Mouse (Mus musculus): ENCODE results near the gene Map2k4.

The Map2k4 gene

GRCm38 (mm10) chr11:65712754-65713306 is 75.3 kb downstream of the Map2k4 start:
- no peak for DNase-seq (ENCODE audit: low read depth, low spot score)

GRCm38 (mm10) chr11:65706784-65707183 is 81.3 kb downstream of the Map2k4 start:
- DNase-seq (ENCODE audit: low read depth, low spot score) = peak; percentile 26

- DNase-seq (ENCODE audit: low read depth, low spot score) = no peak
Measured at GRCm38 (mm10) chr11:65706176-65706575, 81.9 kb downstream of the Map2k4 start.

DNA sequence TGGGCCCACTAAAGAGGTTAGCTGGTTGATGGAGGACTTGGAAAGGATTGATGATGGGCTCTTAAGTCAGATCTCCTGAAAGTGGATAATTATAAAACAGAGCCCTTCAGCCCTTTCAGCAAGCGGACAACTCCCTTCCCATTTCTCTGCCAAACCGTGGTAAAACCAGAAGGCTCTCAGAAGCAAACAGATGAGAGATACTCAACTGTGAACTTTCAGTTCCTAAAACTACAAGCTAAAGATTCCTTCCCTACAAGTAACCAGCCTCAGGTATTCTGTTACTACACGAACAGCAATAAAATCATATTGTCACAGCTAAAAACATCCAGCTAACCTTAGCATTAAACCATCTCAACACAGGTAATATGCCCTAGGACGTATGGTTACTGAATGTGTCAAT is 83.2 kb downstream of the Map2k4 start:
- no peak for DNase-seq (ENCODE audit: low read depth, low spot score)

GRCm38 (mm10) chr11:65678824-65679402 is 109.2 kb downstream of the Map2k4 start:
- DNase-seq (ENCODE audit: low read depth, low spot score) = no peak

DNA sequence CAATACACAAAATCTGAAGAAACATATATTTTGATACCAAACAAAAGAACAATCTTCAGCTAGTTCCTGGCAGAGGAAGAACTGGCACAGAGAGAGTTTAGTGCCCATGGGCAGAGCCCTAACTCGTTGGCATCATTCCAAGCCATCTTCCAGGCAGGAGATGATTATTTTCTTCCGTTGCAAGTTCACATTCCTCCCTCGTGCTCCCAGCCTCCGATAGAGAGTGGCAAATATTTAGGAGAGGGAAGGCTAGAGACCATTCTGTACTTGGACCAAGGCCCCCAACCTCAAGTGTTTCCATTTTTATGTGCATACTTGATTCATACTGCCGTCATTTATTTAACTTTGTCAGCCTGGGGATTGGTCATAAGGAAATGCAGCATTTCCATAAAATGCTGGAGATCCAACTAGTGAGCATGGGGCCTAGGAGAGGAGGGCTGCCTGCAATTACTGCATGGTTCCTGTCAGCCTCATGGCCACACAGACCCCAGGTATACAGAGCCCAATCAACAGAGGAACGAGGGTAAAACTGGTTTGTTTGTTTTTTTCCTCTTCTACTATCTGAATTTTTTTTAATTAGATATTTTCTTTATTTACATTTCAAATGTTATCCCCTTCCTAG is 120.6 kb downstream of the Map2k4 start:
- DNase-seq (ENCODE audit: low read depth, low spot score) = no peak

DNA sequence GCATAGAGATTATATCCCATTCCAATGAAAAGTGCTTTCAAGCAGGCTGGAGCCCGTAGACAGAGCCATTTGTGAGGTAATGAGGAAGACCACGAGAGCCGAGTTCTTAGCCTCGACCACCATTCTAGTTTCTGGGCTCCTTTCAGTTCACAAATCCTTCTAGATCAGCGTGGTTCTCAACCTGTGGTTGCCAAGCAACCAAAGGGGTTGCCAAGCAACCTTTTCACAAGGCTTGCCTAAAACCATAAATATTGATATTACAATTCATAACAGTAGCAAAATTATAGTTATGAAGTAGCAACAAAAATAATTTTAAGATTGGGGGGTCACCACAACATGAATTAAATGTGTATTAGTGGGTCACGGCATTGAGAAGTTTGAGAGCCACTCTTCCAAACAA is 123.2 kb downstream of the Map2k4 start:
- DNase-seq (ENCODE audit: low read depth, low spot score) = no peak

DNA sequence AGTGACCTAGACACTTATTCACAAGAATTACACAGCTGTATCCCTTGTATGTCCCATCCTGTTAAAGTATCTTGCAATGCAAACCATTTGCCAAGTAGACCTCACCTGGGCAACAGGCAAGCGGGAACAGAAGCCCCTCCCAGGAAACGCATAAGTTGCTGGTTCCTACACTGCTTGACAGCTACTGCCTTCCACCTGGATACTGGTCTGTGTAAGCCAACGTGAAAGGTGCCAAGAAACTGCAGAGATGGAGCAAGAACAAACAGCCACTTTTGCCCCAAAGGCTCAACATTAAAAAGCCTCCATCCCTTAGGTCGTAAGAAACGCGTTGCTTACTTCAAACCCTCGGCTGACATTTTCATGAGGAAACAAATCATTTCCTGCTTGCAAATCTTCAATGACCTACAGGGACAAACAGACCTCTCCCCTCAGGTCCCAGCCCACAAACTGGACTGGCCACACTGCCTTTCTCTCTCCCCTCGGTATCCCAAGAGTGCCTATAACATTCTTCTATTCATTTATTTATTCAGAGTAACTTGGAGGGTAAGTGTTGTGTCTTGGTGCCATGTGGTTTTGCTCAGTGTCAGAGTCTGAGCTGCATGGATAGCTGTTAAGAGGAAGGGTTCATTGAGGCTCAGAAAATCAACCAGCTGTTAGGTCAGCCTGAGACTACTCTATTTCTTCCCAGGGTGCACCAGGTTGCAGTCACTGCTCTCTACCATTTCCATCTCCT is 126.1 kb downstream of the Map2k4 start:
- DNase-seq (ENCODE audit: low read depth, low spot score) = no peak

- no peak for DNase-seq (ENCODE audit: low read depth, low spot score)
Measured at GRCm38 (mm10) chr11:65653932-65654331, 134.2 kb downstream of the Map2k4 start.

DNA sequence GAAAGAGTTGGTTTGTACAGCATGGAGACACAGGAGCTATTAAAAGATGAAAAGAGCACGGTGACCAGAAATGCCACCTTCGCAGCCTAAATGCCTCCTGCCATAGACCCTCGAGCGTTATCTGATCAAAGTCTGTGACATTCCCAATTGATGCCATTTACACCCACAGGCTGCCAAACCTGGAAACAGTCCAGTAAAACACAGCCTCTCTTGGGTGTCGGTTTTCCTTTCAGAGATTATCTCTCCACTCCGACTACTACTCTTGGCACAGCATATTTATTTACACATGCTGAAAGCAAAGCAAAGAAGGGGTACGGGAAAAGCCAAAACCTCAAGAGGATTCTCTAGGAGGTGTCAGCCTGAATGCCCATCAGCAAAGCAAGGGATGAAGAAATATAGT is 136.7 kb downstream of the Map2k4 start:
- no peak for DNase-seq (ENCODE audit: low read depth, low spot score)

DNA sequence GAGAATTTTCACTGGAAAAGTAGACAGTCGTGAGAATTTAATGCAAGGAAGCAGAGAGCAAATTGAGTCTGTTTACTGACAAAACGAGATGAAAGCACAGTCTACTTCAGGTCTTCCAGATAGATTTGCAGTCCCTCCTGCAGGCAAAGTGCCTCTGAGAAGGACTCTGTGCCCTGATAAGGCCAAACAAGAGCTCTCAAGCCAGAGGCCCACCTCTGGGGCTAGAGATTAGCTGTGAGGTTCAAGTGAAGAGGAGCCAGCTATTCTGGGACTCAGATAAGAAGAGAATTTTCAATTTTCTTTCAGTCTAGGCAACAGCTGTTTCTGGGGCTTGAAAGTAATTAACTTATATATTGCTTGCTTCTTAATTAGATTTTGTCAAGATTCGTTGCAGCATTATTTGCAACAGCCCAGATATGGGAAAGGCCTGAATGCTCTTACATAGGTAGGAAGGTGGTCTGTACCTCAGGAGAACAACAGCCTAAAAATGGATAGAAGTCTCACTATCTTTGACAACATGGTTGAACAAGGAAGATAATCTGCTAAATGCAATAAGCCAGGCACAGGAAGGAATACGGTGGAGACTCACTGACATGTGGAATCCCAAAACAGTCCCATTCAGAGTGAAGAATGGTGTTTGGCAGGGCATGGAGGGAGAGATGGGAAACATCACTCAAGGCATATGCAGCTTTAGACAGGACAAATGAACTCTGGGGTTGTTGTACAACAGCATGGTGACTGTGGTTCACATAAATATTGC is 138.0 kb downstream of the Map2k4 start:
- no peak for DNase-seq (ENCODE audit: low read depth, low spot score)

GRCm38 (mm10) chr11:65649469-65649868 is 138.6 kb downstream of the Map2k4 start:
- DNase-seq (ENCODE audit: low read depth, low spot score) = no peak

DNA sequence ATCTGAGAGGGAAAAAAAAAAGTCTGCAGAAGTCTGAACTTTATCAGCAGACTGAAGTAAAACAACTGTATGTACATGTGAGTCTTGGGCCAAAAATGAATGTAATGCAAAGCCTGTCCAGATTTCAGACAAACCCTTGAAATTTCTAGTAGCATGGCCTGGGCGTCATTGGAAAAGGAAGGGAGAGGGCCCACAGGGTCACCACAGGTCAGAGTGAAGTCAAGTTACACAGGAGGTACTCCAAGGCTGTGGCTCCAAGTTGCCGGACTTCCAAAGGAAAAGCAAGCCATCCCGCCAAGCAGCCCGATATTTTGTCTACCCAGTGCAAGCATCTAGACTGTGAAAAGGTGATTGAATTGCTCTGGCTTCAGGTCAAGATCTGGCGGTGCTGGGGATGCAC is 141.8 kb downstream of the Map2k4 start:
- no peak for DNase-seq (ENCODE audit: low read depth, low spot score)

DNA sequence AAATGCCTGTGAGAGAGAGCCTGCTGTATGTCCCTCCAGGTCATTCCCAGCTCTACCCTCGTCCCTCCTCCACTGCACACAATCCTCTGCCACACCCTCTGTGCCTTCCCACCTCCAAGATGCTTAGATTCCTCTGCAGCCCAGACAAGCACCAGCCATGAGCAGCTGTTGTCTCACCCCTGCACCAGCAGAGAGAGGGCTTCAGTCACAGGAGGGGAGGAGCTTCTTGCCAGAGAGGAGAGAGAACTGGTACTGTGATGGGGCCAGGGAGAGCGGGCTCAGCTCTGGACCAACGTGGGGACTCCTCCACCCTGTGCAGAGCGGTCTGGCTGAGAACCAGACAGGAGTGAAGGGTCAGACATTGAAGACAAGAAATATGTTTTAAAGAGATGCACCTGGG is 143.6 kb downstream of the Map2k4 start:
- DNase-seq (ENCODE audit: low read depth, low spot score) = no peak

GRCm38 (mm10) chr11:65640261-65640660 is 147.8 kb downstream of the Map2k4 start:
- DNase-seq (ENCODE audit: low read depth, low spot score) = no peak

All from skeletal muscle tissue, adult 2 months (tissue).